Mouse (Mus musculus): Measurements from ENCODE around the gene Dbndd2. TPM values are rescaled to one million over a fixed set of nuclear protein-coding genes. Genes with fewer than 3 reads are reported as not detected.

Dbndd2 gene
- polyA plus RNA-seq, 1 experiment from 2014 or later, result 10.5 TPM

GRCm38 (mm10) chr2:164542598-164542997 is 56.7 kb downstream of the Dbndd2 start:
- no peaks in the 10 kb centered on the region for H3K27me3 ChIP-seq (replicated peaks; ENCODE audit: control insufficient read depth, insufficient read depth, low read length)
- 86% methylated on average over 7 of the region's 7 CpGs for WGBS
- H3K36me3 ChIP-seq (ENCODE audit: control insufficient read depth, insufficient read depth, low read length), result no peaks in the 10 kb centered on the region
- H3K4me1 ChIP-seq (ENCODE audit: control insufficient read depth, insufficient read depth, low read length), result peaks cover 7% of the 10 kb centered on the region; the same call in 1 of the 2 replicates
- no peak overlapping the region for H3K4me3 ChIP-seq (ENCODE audit: low read depth, low read length)
- H3K4me2 ChIP-seq (ENCODE audit: low read depth, low read length), result no peak overlapping the region
- ATAC-seq (ENCODE audit: low read depth), result no peak
- H3K27ac ChIP-seq (replicated peaks; ENCODE audit: low read depth, low read length), result no peak overlapping the region
- no peaks in the 10 kb centered on the region for H3K9me3 ChIP-seq (ENCODE audit: control insufficient read depth, low read length)
- no peak for DNase-seq (ENCODE audit: low spot score)
- no peak overlapping the region for H3K9ac ChIP-seq (ENCODE audit: low read depth, low read length)

Other genes starting within 250 kb of the Dbndd2 start
- not detected in 2 replicates for gene Svs2, start 247.6 kb upstream of the Dbndd2 start, polyA plus RNA-seq (2014; fragmentation: Nextera tagmentation; extraction: Ambion mirVana)
- not detected in 2 replicates for gene Svs3b, start 229.5 kb upstream of the Dbndd2 start, polyA plus RNA-seq (2014; fragmentation: Nextera tagmentation; extraction: Ambion mirVana)
- gene Svs4, start 207.6 kb upstream of the Dbndd2 start, polyA plus RNA-seq (2014; fragmentation: Nextera tagmentation; extraction: Ambion mirVana), result not detected in 2 replicates
- not detected in 2 replicates for gene Svs3a, start 196.8 kb upstream of the Dbndd2 start, polyA plus RNA-seq (2014; fragmentation: Nextera tagmentation; extraction: Ambion mirVana)
- gene Svs6, start 169.4 kb upstream of the Dbndd2 start, polyA plus RNA-seq (2014; fragmentation: Nextera tagmentation; extraction: Ambion mirVana), result not detected in 2 replicates
- not detected in 2 replicates for gene Svs5, start 153.4 kb upstream of the Dbndd2 start, polyA plus RNA-seq (2014; fragmentation: Nextera tagmentation; extraction: Ambion mirVana)
- 1.3 and 2.1 TPM in 2 replicates for gene Slpi, start 97.0 kb upstream of the Dbndd2 start, polyA plus RNA-seq (2014; fragmentation: Nextera tagmentation; extraction: Ambion mirVana)
- 0.42 and 0.52 TPM in 2 replicates for gene Rbpjl, start 83.0 kb upstream of the Dbndd2 start, polyA plus RNA-seq (2014; fragmentation: Nextera tagmentation; extraction: Ambion mirVana)
- 15.6 and 20.6 TPM in 2 replicates for gene Matn4, start 80.9 kb upstream of the Dbndd2 start, polyA plus RNA-seq (2014; fragmentation: Nextera tagmentation; extraction: Ambion mirVana)
- 57.1 and 58.4 TPM in 2 replicates for gene Sdc4, start 42.2 kb upstream of the Dbndd2 start, polyA plus RNA-seq (2014; fragmentation: Nextera tagmentation; extraction: Ambion mirVana)
- gene Sys1, start 29.1 kb upstream of the Dbndd2 start, polyA plus RNA-seq (2014; fragmentation: Nextera tagmentation; extraction: Ambion mirVana), result 63.3 and 68.3 TPM in 2 replicates
- gene Gm20458, start 25.1 kb upstream of the Dbndd2 start, polyA plus RNA-seq (2014; fragmentation: Nextera tagmentation; extraction: Ambion mirVana), result 12.5 and 14.7 TPM in 2 replicates
- not detected in 2 replicates for gene Trp53tg5, start 12.4 kb upstream of the Dbndd2 start, polyA plus RNA-seq (2014; fragmentation: Nextera tagmentation; extraction: Ambion mirVana)
- gene Pigt, start 11.4 kb downstream of the Dbndd2 start, polyA plus RNA-seq (2014; fragmentation: Nextera tagmentation; extraction: Ambion mirVana), result 72.9 and 76.9 TPM in 2 replicates
- 53.7 and 62.4 TPM in 2 replicates for gene Wfdc2, start 76.3 kb downstream of the Dbndd2 start, polyA plus RNA-seq (2014; fragmentation: Nextera tagmentation; extraction: Ambion mirVana)
- not detected in 2 replicates for gene Spint3, start 87.4 kb downstream of the Dbndd2 start, polyA plus RNA-seq (2014; fragmentation: Nextera tagmentation; extraction: Ambion mirVana)
- gene Wfdc6a, start 99.3 kb downstream of the Dbndd2 start, polyA plus RNA-seq (2014; fragmentation: Nextera tagmentation; extraction: Ambion mirVana), result 0.51 TPM in 1 of 2 replicates, not detected in the other
- not detected in 2 replicates for gene Eppin, start 107.5 kb downstream of the Dbndd2 start, polyA plus RNA-seq (2014; fragmentation: Nextera tagmentation; extraction: Ambion mirVana)
- gene Wfdc6b, start 127.4 kb downstream of the Dbndd2 start, polyA plus RNA-seq (2014; fragmentation: Nextera tagmentation; extraction: Ambion mirVana), result not detected in 2 replicates
- gene Wfdc8, start 127.5 kb downstream of the Dbndd2 start, polyA plus RNA-seq (2014; fragmentation: Nextera tagmentation; extraction: Ambion mirVana), result 0.11 TPM in 1 of 2 replicates, not detected in the other
- gene Wfdc16, start 152.7 kb downstream of the Dbndd2 start, polyA plus RNA-seq (2014; fragmentation: Nextera tagmentation; extraction: Ambion mirVana), result not detected in 2 replicates
- 0.69 and 1.1 TPM in 2 replicates for gene Wfdc10, start 169.9 kb downstream of the Dbndd2 start, polyA plus RNA-seq (2014; fragmentation: Nextera tagmentation; extraction: Ambion mirVana)
- not detected in 2 replicates for gene Wfdc9, start 170.5 kb downstream of the Dbndd2 start, polyA plus RNA-seq (2014; fragmentation: Nextera tagmentation; extraction: Ambion mirVana)
- gene Wfdc11, start 188.0 kb downstream of the Dbndd2 start, polyA plus RNA-seq (2014; fragmentation: Nextera tagmentation; extraction: Ambion mirVana), result not detected in 2 replicates
- gene Wfdc13, start 199.0 kb downstream of the Dbndd2 start, polyA plus RNA-seq (2014; fragmentation: Nextera tagmentation; extraction: Ambion mirVana), result 0.21 TPM in 1 of 2 replicates, not detected in the other
- not detected in 2 replicates for gene Spint4, start 212.4 kb downstream of the Dbndd2 start, polyA plus RNA-seq (2014; fragmentation: Nextera tagmentation; extraction: Ambion mirVana)
- gene Spint5, start 229.2 kb downstream of the Dbndd2 start, polyA plus RNA-seq (2014; fragmentation: Nextera tagmentation; extraction: Ambion mirVana), result not detected in 2 replicates

All from embryonic facial prominence, embryonic 14.5 days (tissue).